Mouse (Mus musculus) gastrocnemius, postnatal 36 days (tissue): ENCODE measurements around the gene Gria2. TPM values are rescaled to one million over a fixed set of nuclear protein-coding genes. Genes with fewer than 3 reads are reported as not detected.

ENCODE experiments used
- DNase-seq, 2 experiments: peaks; one replicate each; pipeline ENCODE4 v3.0.0; 2022
- intact Hi-C: fragments of 180-260 bp; cut with DNase I; formaldehyde crosslinking; loops from one replicate; pipeline ENCODE4 v1.15.1; 2025
- long read RNA-seq, 2 experiments: library from polyadenylated mRNA; stranded (forward); transcript quantifications; one replicate each; pipeline ENCODE4 v2.0.0; 2021
- total RNA-seq, 2 experiments: library from RNA; stranded (reverse); gene quantifications; 2 replicates each; pipeline ENCODE4 v1.2.3; 2021

Gria2 gene
- under 1 TPM in 1 of 2 experiments, not detected in 1; 0.05 TPM for total RNA-seq
- long read RNA-seq, experiment 1, result 0 reads
- long read RNA-seq, experiment 2, result 0 reads

GRCm38 (mm10) chr3:80802596-80803081 lies at the start of gene Gria2:
Gria2 (minus strand) TSS chr3:80802835.
- DNase-seq, result peak in 1 of 2 experiments; percentile 15
- intact Hi-C loops, result no loop called here

- intact Hi-C loops, result no loop called here
- no peak for DNase-seq
These were observed 48.3 kb upstream of the Gria2 start for GRCm38 (mm10) chr3:80850947-80851346.

GRCm38 (mm10) chr3:80845634-80846033 lies 43.0 kb upstream of the Gria2 start:
- intact Hi-C loops, result no loop called here
- DNase-seq, result no peak

- intact Hi-C loops, result no loop called here
- no peak for DNase-seq
These were observed 37.2 kb upstream of the Gria2 start for GRCm38 (mm10) chr3:80839845-80840244.

GRCm38 (mm10) chr3:80837583-80837982 lies 34.9 kb upstream of the Gria2 start:
- DNase-seq, result no peak
- intact Hi-C loops, result no loop called here

- intact Hi-C loops, result no loop called here
These were observed 21.3 kb upstream of the Gria2 start for GRCm38 (mm10) chr3:80823975-80824374.

GRCm38 (mm10) chr3:80818619-80819018 lies 16.0 kb upstream of the Gria2 start:
- DNase-seq, result no peak
- intact Hi-C loops, result no loop called here

More at GRCm38 (mm10) chr3:80823975-80824374, 21.3 kb upstream of the Gria2 start:
- no peak for DNase-seq

GRCm38 (mm10) chr3:80813734-80814133 lies 11.1 kb upstream of the Gria2 start:
- DNase-seq, result no peak
- intact Hi-C loops, result no loop called here

- intact Hi-C loops, result no loop called here
- DNase-seq, result no peak
These were observed 9.6 kb upstream of the Gria2 start for GRCm38 (mm10) chr3:80812237-80812636.

- intact Hi-C loops, result no loop called here
- no peak for DNase-seq
These were observed 2.7 kb upstream of the Gria2 start for GRCm38 (mm10) chr3:80805327-80805726.

GRCm38 (mm10) chr3:80803811-80804210 lies 1.2 kb upstream of the Gria2 start:
- intact Hi-C loops, result no loop called here

GRCm38 (mm10) chr3:80803211-80803610 lies 576 bp upstream of the Gria2 start:
- intact Hi-C loops, result no loop called here
- DNase-seq, result no peak

More at GRCm38 (mm10) chr3:80803811-80804210, 1.2 kb upstream of the Gria2 start:
- no peak for DNase-seq

- intact Hi-C loops, result no loop called here
- no peak for DNase-seq
These were observed 766 bp downstream of the Gria2 start for GRCm38 (mm10) chr3:80801827-80802310.

GRCm38 (mm10) chr3:80800995-80801826 lies 1.4 kb downstream of the Gria2 start:
- intact Hi-C loops, result no loop called here
- no peak for DNase-seq

- no peak for DNase-seq
- intact Hi-C loops, result no loop called here
These were observed 2.2 kb downstream of the Gria2 start for GRCm38 (mm10) chr3:80800299-80800994.

GRCm38 (mm10) chr3:80797935-80798334 lies 4.7 kb downstream of the Gria2 start:
- intact Hi-C loops, result no loop called here
- no peak for DNase-seq

GRCm38 (mm10) chr3:80796764-80797163 lies 5.9 kb downstream of the Gria2 start:
- intact Hi-C loops, result no loop called here
- no peak for DNase-seq

- intact Hi-C loops, result no loop called here
- no peak for DNase-seq
These were observed 7.4 kb downstream of the Gria2 start for GRCm38 (mm10) chr3:80795284-80795683.

GRCm38 (mm10) chr3:80787116-80787744 lies 15.4 kb downstream of the Gria2 start:
- DNase-seq, result no peak
- intact Hi-C loops, result no loop called here

- intact Hi-C loops, result no loop called here
- no peak for DNase-seq
These were observed 21.5 kb downstream of the Gria2 start for GRCm38 (mm10) chr3:80781144-80781530.
